Mouse (Mus musculus) myocyte (in vitro differentiated cells): ENCODE data around the gene Mfsd11.

Experiments
- CEBPB ChIP-seq: IDR thresholded peaks from 2 replicates; pipeline ENCODE4 v1.6.1; 2011; ENCODE audit warnings: mild to moderate bottlenecking, moderate library complexity; ENCODE audit not compliant: poor library complexity, insufficient read depth, severe bottlenecking
- E2F4 ChIP-seq: IDR thresholded peaks from one replicate; pipeline ENCODE4 v1.6.1; 2011; ENCODE audit warnings: mild to moderate bottlenecking, control low read depth, moderate library complexity; ENCODE audit not compliant: insufficient read depth
- MAX ChIP-seq: IDR thresholded peaks from one replicate; pipeline ENCODE4 v1.6.1; 2011; ENCODE audit warnings: low read depth, mild to moderate bottlenecking, control low read depth
- MYOD1 ChIP-seq, 3 experiments: IDR thresholded peaks; one replicate each; pipeline ENCODE4 v1.6.1; 2011; ENCODE audit warnings: control low read depth in 2 of 3, low read depth in 2 of 3, mild to moderate bottlenecking in 2 of 3, moderate library complexity in 1 of 3; ENCODE audit not compliant: insufficient read length in 2 of 3, control insufficient read depth in 1 of 3
- MYOG ChIP-seq, 3 experiments: IDR thresholded peaks; one replicate each; pipeline ENCODE4 v1.6.1; 2011; ENCODE audit warnings: control low read depth in 2 of 3, low read depth in 2 of 3, mild to moderate bottlenecking in 2 of 3; ENCODE audit not compliant: insufficient read length in 2 of 3, control insufficient read depth in 1 of 3, insufficient read depth in 1 of 3
- POLR2A ChIP-seq: IDR thresholded peaks from one replicate; pipeline ENCODE4 v1.6.1; 2011; ENCODE audit warnings: low read depth, mild to moderate bottlenecking, control low read depth, moderate library complexity; ENCODE audit not compliant: insufficient read length
- POLR2AphosphoS2 ChIP-seq: IDR thresholded peaks from one replicate; pipeline ENCODE4 v1.6.1; 2011; ENCODE audit warnings: low read depth, control low read depth; ENCODE audit not compliant: insufficient read length
- REST ChIP-seq: IDR thresholded peaks from one replicate; pipeline ENCODE4 v1.6.1; 2011; ENCODE audit warnings: mild to moderate bottlenecking, control low read depth, moderate library complexity; ENCODE audit not compliant: insufficient read depth, insufficient read length
- SRF ChIP-seq: IDR thresholded peaks from one replicate; pipeline ENCODE4 v1.6.1; 2011; ENCODE audit warnings: low read depth; ENCODE audit not compliant: control insufficient read depth, insufficient read length
- TCF12 ChIP-seq: IDR thresholded peaks from one replicate; pipeline ENCODE4 v1.6.1; 2011; ENCODE audit warnings: mild to moderate bottlenecking, control low read depth; ENCODE audit not compliant: poor library complexity, insufficient read depth, severe bottlenecking
- TCF3 ChIP-seq: IDR thresholded peaks from one replicate; pipeline ENCODE4 v1.6.1; 2011; ENCODE audit warnings: low read depth, control low read depth; ENCODE audit not compliant: insufficient read length
- USF1 ChIP-seq: IDR thresholded peaks from one replicate; pipeline ENCODE4 v1.6.1; 2011; ENCODE audit warnings: low read depth, mild to moderate bottlenecking, control low read depth, moderate library complexity

DNA sequence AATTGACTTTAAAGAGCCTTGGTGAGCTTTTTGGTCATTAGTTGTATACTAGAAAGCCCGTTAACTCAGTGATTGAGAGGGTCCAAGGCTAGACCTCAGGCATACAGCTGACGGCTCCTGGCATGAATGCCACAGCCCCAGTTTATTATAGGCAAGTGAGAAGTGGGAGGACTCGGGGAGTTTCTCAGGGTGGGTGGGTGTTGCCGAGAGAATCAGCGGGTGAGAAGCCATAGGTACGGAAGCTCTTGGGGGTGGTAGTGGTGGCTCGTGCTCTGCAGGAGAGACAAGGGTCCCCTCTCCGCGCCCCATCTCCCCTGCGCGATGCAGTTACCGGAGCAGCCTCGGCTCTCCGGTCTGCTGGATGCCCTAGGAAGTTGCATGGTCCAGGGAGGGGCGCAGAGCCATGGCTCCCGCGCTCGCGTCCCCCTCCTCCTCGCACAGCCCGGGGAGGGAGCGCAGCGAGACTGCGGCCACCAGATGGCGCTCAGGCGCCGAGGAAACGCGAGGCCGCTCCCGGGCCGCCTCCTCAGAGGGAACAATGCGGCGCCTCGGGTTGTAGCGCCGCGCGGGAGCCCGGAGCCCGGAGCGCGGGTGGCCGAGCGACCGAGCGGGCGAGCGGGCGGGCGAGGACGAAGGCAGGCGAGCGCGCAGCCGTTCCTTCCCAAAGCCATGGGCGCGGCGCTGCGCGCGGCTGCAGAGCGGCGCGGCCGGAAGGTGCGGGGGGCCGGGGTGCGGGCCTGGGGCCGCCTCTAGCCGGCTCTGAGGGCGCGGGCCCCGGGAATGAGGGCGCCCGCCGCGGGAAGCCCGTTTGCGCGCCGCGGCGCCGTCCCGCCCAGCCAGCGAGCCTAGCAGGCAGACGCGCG, 66.3 kb downstream of the Mfsd11 start, which contains the start of gene Mgat5b:
- TF ChIP-seq POLR2A (no peak), MYOG (IDR thresholded peaks at IDR 0.05; ENCODE audit: control insufficient read depth in 1 of 3, insufficient read depth in 1 of 3, insufficient read length in 2 of 3, low read depth in 2 of 3) (no peak), E2F4 (no peak), MAX (no peak), POLR2AphosphoS2 (no peak), USF1 (no peak), TCF3 (no peak), REST (no peak), MYOD1 (IDR thresholded peaks at IDR 0.05; ENCODE audit: control insufficient read depth in 1 of 3, insufficient read length in 2 of 3, low read depth in 2 of 3) (no peak), SRF (no peak), TCF12 (no peak), CEBPB (no peak)
